Mouse (Mus musculus) C2C12 (cell line): Measurements from ENCODE around the gene Hacl1.

Experiments used
- CTCF ChIP-seq: IDR thresholded peaks from one replicate; pipeline ENCODE4 v1.5.1; 2011; ENCODE audit not compliant: control insufficient read depth, insufficient read depth, insufficient read length
- MAX ChIP-seq: IDR thresholded peaks from one replicate; pipeline ENCODE4 v1.6.1; 2011; ENCODE audit warnings: mild to moderate bottlenecking, control low read depth

- no peak for TF ChIP-seq CTCF
- TF ChIP-seq MAX = no peak
Observed at GRCm38 (mm10) chr14:31656386-31656785, 15.3 kb upstream of the Hacl1 start.
